Mouse (Mus musculus) MEL (cell line): Measurements from ENCODE around the gene Ccz1. TPM values are rescaled to one million over a fixed set of nuclear protein-coding genes. Genes with fewer than 3 reads are reported as not detected.

Experiments
- DNase-seq: peaks from one replicate; pipeline ENCODE4 v3.0.0; 2011; ENCODE audit warnings: low read depth, low spot score
- H3K27ac ChIP-seq: 2 replicates; pipeline ENCODE4 v1.5.1; 2012; ENCODE audit warnings: low read depth, mild to moderate bottlenecking, control low read depth, low read length, moderate library complexity; ENCODE audit not compliant: control insufficient read depth
- H3K27me3 ChIP-seq, 2 experiments: fragments of 150-350 bp in 1 of 2; sonication (generic) in 1 of 2; 2 replicates each; pipeline ENCODE4 v1.6.1; 2012; ENCODE audit warnings: low read length in 2 of 2, mild to moderate bottlenecking in 2 of 2, improper control_type of control experiment in 1 of 2, moderate library complexity in 1 of 2; ENCODE audit not compliant: insufficient read depth in 2 of 2, control insufficient read depth in 1 of 2
- H3K36me3 ChIP-seq, 2 experiments: 2 replicates each; pipeline ENCODE4 v1.6.1; 2012 to 2014; ENCODE audit warnings: low read length in 2 of 2, improper control_type of control experiment in 1 of 2, inconsistent platforms in 1 of 2, mild to moderate bottlenecking in 1 of 2; ENCODE audit not compliant: insufficient read depth in 2 of 2, control insufficient read depth in 1 of 2
- H3K4me1 ChIP-seq, 2 experiments: fragments of 150-350 bp in 1 of 2; sonication (generic) in 1 of 2; 2 replicates each; pipeline ENCODE4 v1.6.1; 2012; ENCODE audit warnings: low read length in 2 of 2, improper control_type of control experiment in 1 of 2, mild to moderate bottlenecking in 1 of 2; ENCODE audit not compliant: insufficient read depth in 2 of 2, control insufficient read depth in 1 of 2
- H3K4me3 ChIP-seq, 2 experiments: fragments of 150-350 bp in 1 of 2; sonication (generic) in 1 of 2; 2 replicates each; pipeline ENCODE4 v1.5.1; 2012; ENCODE audit warnings: low read depth in 2 of 2, low read length in 2 of 2, mild to moderate bottlenecking in 2 of 2, moderate library complexity in 2 of 2, control low read depth in 1 of 2, improper control_type of control experiment in 1 of 2; ENCODE audit not compliant: control insufficient read depth in 1 of 2, insufficient read depth in 1 of 2
- H3K79me2 ChIP-seq: 2 replicates; pipeline ENCODE4 v1.6.1; 2012; ENCODE audit warnings: mild to moderate bottlenecking, low read length, moderate library complexity; ENCODE audit not compliant: control insufficient read depth, poor library complexity, insufficient read depth
- H3K9ac ChIP-seq: 2 replicates; pipeline ENCODE4 v1.6.1; 2012; ENCODE audit warnings: low read depth, mild to moderate bottlenecking, control low read depth, low read length, moderate library complexity; ENCODE audit not compliant: control insufficient read depth, poor library complexity, severe bottlenecking
- H3K9me3 ChIP-seq: fragments of 150-350 bp; sonication (generic); replicated peaks from 2 replicates; pipeline ENCODE4 v1.6.1; 2012; ENCODE audit warnings: mild to moderate bottlenecking, low read length, improper control_type of control experiment, moderate library complexity; ENCODE audit not compliant: insufficient read depth
- BHLHE40 ChIP-seq: IDR thresholded peaks from 2 replicates; pipeline ENCODE4 v1.6.1; 2012; ENCODE audit warnings: low read depth, mild to moderate bottlenecking, inconsistent platforms, low read length, improper control_type of control experiment, borderline replicate concordance
- CHD1 ChIP-seq: IDR thresholded peaks from 2 replicates; pipeline ENCODE4 v1.6.1; 2012; ENCODE audit warnings: low read depth, mild to moderate bottlenecking, inconsistent platforms, low read length, improper control_type of control experiment
- CHD2 ChIP-seq: IDR thresholded peaks from 2 replicates; pipeline ENCODE4 v1.6.1; 2011; ENCODE audit warnings: low read length, improper control_type of control experiment
- CTCF ChIP-seq, 3 experiments: IDR thresholded peaks in 2 of 3; conservative IDR thresholded peaks in 1 of 3; 2 replicates each; pipeline ENCODE4 v1.5.1; 2011 to 2012; ENCODE audit warnings: low read length in 3 of 3, low read depth in 2 of 3, mild to moderate bottlenecking in 2 of 3, improper control_type of control experiment in 1 of 3, inconsistent platforms in 1 of 3, mixed read lengths in 1 of 3, moderate library complexity in 1 of 3; ENCODE audit not compliant: control insufficient read depth in 1 of 3, insufficient read depth in 1 of 3, poor library complexity in 1 of 3, severe bottlenecking in 1 of 3
- E2F4 ChIP-seq: IDR thresholded peaks from 2 replicates; pipeline ENCODE4 v1.6.1; 2011; ENCODE audit warnings: low read depth, low read length, improper control_type of control experiment, borderline replicate concordance
- ELF1 ChIP-seq: IDR thresholded peaks from 2 replicates; pipeline ENCODE4 v1.6.1; 2014; ENCODE audit warnings: low read depth, mild to moderate bottlenecking, inconsistent platforms, low read length, improper control_type of control experiment, moderate library complexity
- EP300 ChIP-seq, 2 experiments: IDR thresholded peaks; 2 replicates each; pipeline ENCODE4 v1.6.1; 2011; ENCODE audit warnings: improper control_type of control experiment in 2 of 2, low read length in 2 of 2, low read depth in 1 of 2, mild to moderate bottlenecking in 1 of 2
- ETS1 ChIP-seq: IDR thresholded peaks from 2 replicates; pipeline ENCODE4 v1.6.1; 2012; ENCODE audit warnings: low read depth, mild to moderate bottlenecking, inconsistent platforms, low read length, improper control_type of control experiment, moderate library complexity
- GABPA ChIP-seq: IDR thresholded peaks from 2 replicates; pipeline ENCODE4 v1.6.1; 2012; ENCODE audit warnings: low read depth, mild to moderate bottlenecking, inconsistent platforms, low read length, improper control_type of control experiment, moderate library complexity
- GATA1 ChIP-seq: IDR thresholded peaks from 2 replicates; pipeline ENCODE4 v1.6.1; 2011; ENCODE audit warnings: low read depth, low read length, improper control_type of control experiment
- HCFC1 ChIP-seq: IDR thresholded peaks from 2 replicates; pipeline ENCODE4 v1.6.1; 2012; ENCODE audit warnings: low read depth, mild to moderate bottlenecking, inconsistent platforms, low read length, improper control_type of control experiment, moderate library complexity
- JUND ChIP-seq: IDR thresholded peaks from 2 replicates; pipeline ENCODE4 v1.6.1; 2011; ENCODE audit warnings: low read depth, mild to moderate bottlenecking, improper control_type of control experiment, low read length
- KAT2A ChIP-seq: conservative IDR thresholded peaks from 2 replicates; pipeline ENCODE4 v1.6.1; 2012; ENCODE audit warnings: low read depth, low read length, improper control_type of control experiment, inconsistent platforms
- MAFK ChIP-seq: IDR thresholded peaks from 2 replicates; pipeline ENCODE4 v1.6.1; 2011; ENCODE audit warnings: low read depth, mild to moderate bottlenecking, low read length, improper control_type of control experiment, borderline replicate concordance
- MAX ChIP-seq: IDR thresholded peaks from 2 replicates; pipeline ENCODE4 v1.6.1; 2011; ENCODE audit warnings: low read length, improper control_type of control experiment
- MAZ ChIP-seq: IDR thresholded peaks from 2 replicates; pipeline ENCODE4 v1.6.1; 2012; ENCODE audit warnings: low read depth, mild to moderate bottlenecking, inconsistent platforms, low read length, improper control_type of control experiment
- MEF2A ChIP-seq: IDR thresholded peaks from 2 replicates; pipeline ENCODE4 v1.6.1; 2014; ENCODE audit warnings: low read depth, mild to moderate bottlenecking, inconsistent platforms, low read length, improper control_type of control experiment; ENCODE audit not compliant: poor library complexity, insufficient replicate concordance, severe bottlenecking; ENCODE audit errors: extremely low read depth
- MXI1 ChIP-seq: IDR thresholded peaks from 2 replicates; pipeline ENCODE4 v1.6.1; 2011; ENCODE audit warnings: mild to moderate bottlenecking, low read depth, low read length, improper control_type of control experiment
- MYB ChIP-seq: IDR thresholded peaks from 2 replicates; pipeline ENCODE4 v1.6.1; 2011; ENCODE audit warnings: mild to moderate bottlenecking, low read depth, low read length, improper control_type of control experiment
- NELFE ChIP-seq: IDR thresholded peaks from 2 replicates; pipeline ENCODE4 v1.6.1; 2011; ENCODE audit warnings: low read depth, low read length, improper control_type of control experiment
- NRF1 ChIP-seq: IDR thresholded peaks from 2 replicates; pipeline ENCODE4 v1.6.1; 2014; ENCODE audit warnings: low read depth, mild to moderate bottlenecking, inconsistent platforms, low read length, improper control_type of control experiment, moderate library complexity; ENCODE audit not compliant: poor library complexity, insufficient read depth, severe bottlenecking
- POLR2A ChIP-seq, 2 experiments: IDR thresholded peaks; 2 replicates each; pipeline ENCODE4 v1.6.1; 2011 to 2012; ENCODE audit warnings: low read length in 2 of 2, mild to moderate bottlenecking in 2 of 2, control low read depth in 1 of 2, improper control_type of control experiment in 1 of 2, low read depth in 1 of 2, moderate library complexity in 1 of 2; ENCODE audit not compliant: control insufficient read depth in 1 of 2, insufficient read depth in 1 of 2, poor library complexity in 1 of 2
- RAD21 ChIP-seq: IDR thresholded peaks from 2 replicates; pipeline ENCODE4 v1.6.1; 2011; ENCODE audit warnings: mild to moderate bottlenecking, low read depth, low read length, improper control_type of control experiment
- RCOR1 ChIP-seq: IDR thresholded peaks from 2 replicates; pipeline ENCODE4 v1.6.1; 2012; ENCODE audit warnings: low read depth, mild to moderate bottlenecking, inconsistent platforms, low read length, improper control_type of control experiment
- SIN3A ChIP-seq: IDR thresholded peaks from 2 replicates; pipeline ENCODE4 v1.6.1; 2012; ENCODE audit warnings: low read length, improper control_type of control experiment, inconsistent platforms
- SMC3 ChIP-seq: IDR thresholded peaks from 2 replicates; pipeline ENCODE4 v1.6.1; 2011; ENCODE audit warnings: low read depth, low read length, improper control_type of control experiment
- TAL1 ChIP-seq: IDR thresholded peaks from 2 replicates; pipeline ENCODE4 v1.6.1; 2012; ENCODE audit warnings: mild to moderate bottlenecking, inconsistent platforms, low read length, moderate library complexity, mixed read lengths
- TBP ChIP-seq: IDR thresholded peaks from 2 replicates; pipeline ENCODE4 v1.8.0; 2011; ENCODE audit warnings: low read depth, low read length, improper control_type of control experiment
- TCF12 ChIP-seq: IDR thresholded peaks from 2 replicates; pipeline ENCODE4 v1.6.1; 2014; ENCODE audit warnings: low read depth, mild to moderate bottlenecking, inconsistent platforms, low read length, improper control_type of control experiment, moderate library complexity
- UBTF ChIP-seq: IDR thresholded peaks from 2 replicates; pipeline ENCODE4 v1.6.1; 2012; ENCODE audit warnings: low read depth, mild to moderate bottlenecking, inconsistent platforms, low read length, improper control_type of control experiment, moderate library complexity, borderline replicate concordance; ENCODE audit not compliant: insufficient read depth
- USF1 ChIP-seq: IDR thresholded peaks from 2 replicates; pipeline ENCODE4 v1.6.1; 2014; ENCODE audit warnings: low read depth, mild to moderate bottlenecking, inconsistent platforms, low read length, improper control_type of control experiment, moderate library complexity
- USF2 ChIP-seq, 2 experiments: IDR thresholded peaks; 2 replicates each; pipeline ENCODE4 v1.6.1; 2011 to 2012; ENCODE audit warnings: improper control_type of control experiment in 2 of 2, low read length in 2 of 2, borderline replicate concordance in 1 of 2, inconsistent platforms in 1 of 2, low read depth in 1 of 2, mild to moderate bottlenecking in 1 of 2; ENCODE audit not compliant: insufficient read depth in 1 of 2
- ZMIZ1 ChIP-seq: IDR thresholded peaks from 2 replicates; pipeline ENCODE4 v1.6.1; 2012; ENCODE audit warnings: low read depth, mild to moderate bottlenecking, inconsistent platforms, low read length, improper control_type of control experiment, moderate library complexity
- ZNF384 ChIP-seq: IDR thresholded peaks from 2 replicates; pipeline ENCODE4 v1.6.1; 2012; ENCODE audit warnings: low read depth, mild to moderate bottlenecking, inconsistent platforms, low read length, improper control_type of control experiment
- polyA plus RNA-seq, 2 experiments: library from polyadenylated mRNA; stranded (reverse) in 1 of 2; unstranded in 1 of 2; fragments of >175 nt in 1 of 2; fragments of >200 nt in 1 of 2; gene quantifications; 2 replicates each; pipeline versions ENCODE4 v1.2.1 to v1.2.4; 2012; ENCODE audit warnings: low replicate concordance in 2 of 2, low read depth in 1 of 2; ENCODE audit not compliant: insufficient read length in 2 of 2, insufficient read depth in 1 of 2, missing spikeins in 1 of 2
- total RNA-seq: library from RNA; depleted of rRNA; stranded (reverse); fragments of 300-350 nt; gene quantifications from 2 replicates; pipeline ENCODE4 v1.2.3, GENCODE M21; 2012; rRNA removed

Gene Ccz1
- 56.0 and 61.7 TPM in 2 replicates for total RNA-seq
- polyA plus RNA-seq: 100 to 1,000 TPM in 1 of 2 experiments, 10 to 100 TPM in 1; 58.0 to 166 TPM

DNA sequence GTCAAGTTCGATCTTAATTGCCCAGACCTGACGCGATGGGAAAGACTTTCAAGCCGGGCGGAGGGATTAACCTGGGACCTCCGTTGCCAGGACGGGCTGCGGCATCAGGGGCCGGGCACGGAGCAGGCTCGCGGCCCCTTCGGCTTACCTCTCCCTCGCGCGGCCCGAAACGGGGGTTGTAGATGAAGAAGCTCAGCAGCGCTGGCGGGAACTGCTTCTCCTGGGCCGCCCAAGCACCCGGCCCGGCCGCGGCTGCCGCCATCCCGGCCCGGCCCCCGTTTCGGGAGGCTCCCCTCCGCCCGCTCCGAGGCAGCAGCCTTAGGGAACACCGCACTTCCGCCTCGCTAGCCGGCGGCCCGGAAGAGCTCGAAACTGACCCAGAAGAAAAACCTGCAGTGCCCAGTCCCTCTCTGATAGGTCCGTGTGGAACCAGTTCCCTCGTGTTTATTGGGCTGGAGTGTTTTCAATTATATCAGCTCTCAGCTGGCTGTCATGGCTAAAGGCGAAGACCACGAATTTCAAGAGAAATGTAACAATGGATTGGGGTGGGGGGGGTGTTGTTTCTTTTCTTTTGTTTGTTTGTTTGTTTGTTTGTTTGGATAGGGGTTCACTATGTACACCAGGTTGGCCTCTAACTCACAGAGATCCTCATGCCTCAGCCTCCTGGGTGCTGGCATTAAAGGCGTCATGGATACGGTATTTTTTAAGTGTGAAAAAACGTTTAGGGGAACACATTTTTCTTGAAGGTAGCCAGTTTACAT, at the start of gene Ccz1:
TSS of gene Ccz1 (minus strand) at position 327 of the 761 bp plus-strand sequence.
- no peaks in the 10 kb centered on the region for H3K27me3 ChIP-seq
- H3K27ac ChIP-seq: peak within 1 kb of the TSS; percentile 54
- peaks cover 0 to 6% of the 10 kb centered on the region in 2 experiments; a peak in 2 of 4 replicates for H3K4me1 ChIP-seq
- DNase-seq: peak; percentile 95
- H3K9me3 ChIP-seq: no peaks in the 10 kb centered on the region
- H3K4me3 ChIP-seq: peak within 1 kb of the TSS; percentile 92 to 96
- H3K36me3 ChIP-seq: peaks cover 4 to 7% of the 10 kb centered on the region in 2 experiments
- H3K9ac ChIP-seq: peak within 1 kb of the TSS; percentile 89
- H3K79me2 ChIP-seq: peaks cover 4% of the 10 kb centered on the region
- TF ChIP-seq CTCF (IDR thresholded peaks at IDR 0.05 in 2 of 3, conservative IDR thresholded peaks at IDR 0.05 in 1 of 3; ENCODE audit: control insufficient read depth in 1 of 3, insufficient read depth in 1 of 3, low read depth in 2 of 3, low read length in 3 of 3, poor library complexity in 1 of 3, severe bottlenecking in 1 of 3): no peak
- TF ChIP-seq MAFK: no peak
- TF ChIP-seq MYB: no peak
- TF ChIP-seq CHD1: no peak
- TF ChIP-seq HCFC1: peak; percentile 99
- peak; percentile 48; the same call in 1 of the 2 replicates for TF ChIP-seq UBTF
- no peak for TF ChIP-seq GABPA
- no peak for TF ChIP-seq EP300 (IDR thresholded peaks at IDR 0.05; ENCODE audit: low read depth in 1 of 2, low read length in 2 of 2)
- peak; percentile 87 for TF ChIP-seq CHD2
- TF ChIP-seq MEF2A: no peak
- TF ChIP-seq TBP: peak; percentile 57
- peak; percentile 99 for TF ChIP-seq ELF1
- peak; percentile 71 for TF ChIP-seq MAX
- TF ChIP-seq KAT2A: peak; percentile 90
- TF ChIP-seq ETS1: 0 out of 2 replicates have a peak, but pooled peaks have one; percentile 52
- no peak for TF ChIP-seq JUND
- TF ChIP-seq ZNF384: peak; percentile 52; the same call in 1 of the 2 replicates
- peak; percentile 50 to 74; a peak in 2 of 4 replicates for TF ChIP-seq POLR2A (IDR thresholded peaks at IDR 0.05; ENCODE audit: control insufficient read depth in 1 of 2, insufficient read depth in 1 of 2, low read depth in 1 of 2, low read length in 2 of 2, poor library complexity in 1 of 2)
- peak; percentile 54; the same call in 1 of the 2 replicates for TF ChIP-seq TCF12
- TF ChIP-seq RAD21: no peak
- 0 out of 2 replicates have a peak, but pooled peaks have one; percentile 20 for TF ChIP-seq NRF1
- TF ChIP-seq GATA1: peak; percentile 37; the same call in 1 of the 2 replicates
- TF ChIP-seq USF1: peak; percentile 21; the same call in 1 of the 2 replicates
- TF ChIP-seq E2F4: 0 out of 2 replicates have a peak, but pooled peaks have one; percentile 53
- TF ChIP-seq USF2 (IDR thresholded peaks at IDR 0.05; ENCODE audit: borderline replicate concordance in 1 of 2, insufficient read depth in 1 of 2, low read depth in 1 of 2, low read length in 2 of 2): no peak
- TF ChIP-seq SMC3: no peak
- no peak for TF ChIP-seq TAL1
- TF ChIP-seq SIN3A: peak; percentile 99
- TF ChIP-seq MAZ: peak; percentile 80
- TF ChIP-seq ZMIZ1: 0 out of 2 replicates have a peak, but pooled peaks have one; percentile 48
- TF ChIP-seq BHLHE40: no peak
- peak; percentile 61; the same call in 1 of the 2 replicates for TF ChIP-seq RCOR1
- TF ChIP-seq NELFE: peak; percentile 61
- TF ChIP-seq MXI1: peak; percentile 89
